9 mouse cellular contexts compared by ENCODE assay signal in genomic region chr2:18799966-18800645, GRCm38 (mm10).
DNase-seq lines count a peak whose midpoint lies in the region; ATAC-seq lines count a peak whose summit lies in the region.
"Had no signal": no experiment of that assay in that cellular context is flagged by ENCODE, and none has a peak within 500 bp of the region (broad histone marks: within the 10 kb centered on the region; RNA-seq: fewer than 3 reads in every experiment).

No protein-coding gene starts in this region.

- no peaks in the 10 kb centered on the region for H3K36me3 ChIP-seq in intestine, embryonic 14.5 days (ENCODE audit: control insufficient read depth, insufficient read depth, low read length)
- no peaks in the 10 kb centered on the region for H3K36me3 ChIP-seq in midbrain, embryonic 11.5 days (ENCODE audit: control insufficient read depth, insufficient read depth, low read length)
- no peaks in the 10 kb centered on the region for H3K36me3 ChIP-seq in splenic B cell, adult 2 months (ENCODE audit: control insufficient read depth, insufficient read depth, low read length, poor library complexity, severe bottlenecking)

- peak overlapping the region; percentile 20; the same call in 1 of the 2 replicates for H3K9ac ChIP-seq in intestine, embryonic 14.5 days (ENCODE audit: low read length)
- H3K9ac ChIP-seq in midbrain, embryonic 11.5 days (ENCODE audit: low read length) = peak overlapping the region; percentile 48

- ATAC-seq in frontal cortex, adult (ENCODE audit: low TSS enrichment) = peak; percentile 75
- peak; percentile 52; the same call in 1 of the 2 replicates for ATAC-seq in intestine, embryonic 14.5 days (replicated peaks; ENCODE audit: low FRiP score, low TSS enrichment, low read depth)
- peak; percentile 88 for ATAC-seq in midbrain, embryonic 11.5 days (ENCODE audit: low FRiP score)

- H3K27ac ChIP-seq in intestine, embryonic 14.5 days (ENCODE audit: low read depth) = no peak overlapping the region
- peak overlapping the region; percentile 74 for H3K27ac ChIP-seq in midbrain, embryonic 11.5 days (ENCODE audit: low read depth, low read length)

- no peaks in the 10 kb centered on the region for H3K9me3 ChIP-seq in intestine, embryonic 14.5 days (ENCODE audit: control insufficient read depth, low read length)
- no peaks in the 10 kb centered on the region for H3K9me3 ChIP-seq in midbrain, embryonic 11.5 days (ENCODE audit: control insufficient read depth, low read length)

- H3K4me3 ChIP-seq in intestine, embryonic 14.5 days (ENCODE audit: low read depth, low read length) = peak overlapping the region; percentile 39
- peak overlapping the region; percentile 28 for H3K4me3 ChIP-seq in midbrain, embryonic 11.5 days (ENCODE audit: low read depth, low read length)

- DNase-seq in heart, adult 11 months = peak; percentile 92
- DNase-seq in heart, postnatal 25 days (ENCODE audit: low spot score) = no peak
- DNase-seq in cerebellum, adult 8-10 months = peak; percentile 50
- peak; percentile 78 for DNase-seq in intestine, embryonic 14.5 days (ENCODE audit: low spot score)
- peak; percentile 78 for DNase-seq in left cerebral cortex, postnatal 4 days
- DNase-seq in midbrain, embryonic 11.5 days (ENCODE audit: low spot score, missing footprints) = peak; percentile 98
- DNase-seq in splenic B cell, adult 2 months (ENCODE audit: low read depth, low spot score) = peak; percentile 64

- H3K27me3 ChIP-seq in intestine, embryonic 14.5 days (replicated peaks; ENCODE audit: control insufficient read depth, insufficient read depth, low read length) = peaks cover 60% of the 10 kb centered on the region
- peaks cover 17% of the 10 kb centered on the region for H3K27me3 ChIP-seq in midbrain, embryonic 11.5 days (ENCODE audit: control insufficient read depth, insufficient read depth, low read length)
- 0 out of 2 replicates have a peak, but pooled peaks cover 2% of the 10 kb centered on the region for H3K27me3 ChIP-seq in splenic B cell, adult 2 months (ENCODE audit: control insufficient read depth, insufficient read depth, low read length, poor library complexity, severe bottlenecking)
- H3K27me3 ChIP-seq: CH12.LX had no signal

- WGBS in intestine, embryonic 14.5 days = under 1% methylated on average over 46 of the region's 46 CpGs
- WGBS in midbrain, embryonic 11.5 days = under 1% methylated on average over 46 of the region's 46 CpGs

- H3K4me1 ChIP-seq in intestine, embryonic 14.5 days (replicated peaks; ENCODE audit: control insufficient read depth, insufficient read depth, low read length) = peaks cover 13% of the 10 kb centered on the region
- H3K4me1 ChIP-seq in midbrain, embryonic 11.5 days (ENCODE audit: control insufficient read depth, insufficient read depth, low read length) = peaks cover 23% of the 10 kb centered on the region

- intact Hi-C loops in heart, postnatal 25 days (cut with DNase I) = no loop called here
- intact Hi-C loops in left cerebral cortex, postnatal 4 days (cut with DNase I) = no loop called here

- peak overlapping the region; percentile 65 for H3K4me2 ChIP-seq in intestine, embryonic 14.5 days (ENCODE audit: low read length)
- H3K4me2 ChIP-seq in midbrain, embryonic 11.5 days = peak overlapping the region; percentile 58
